Mouse (Mus musculus) bone marrow, adult 2 months (tissue): ENCODE data around the gene Itpr1.

ENCODE experiments used
- CTCF ChIP-seq: fragments of 200-500 bp; IDR thresholded peaks from 2 replicates; pipeline ENCODE4 v1.5.1; 2011; ENCODE audit warnings: low read length, control low read depth; ENCODE audit not compliant: control insufficient read depth, insufficient read depth
- POLR2A ChIP-seq: fragments of 200-500 bp; IDR thresholded peaks from 2 replicates; pipeline ENCODE4 v1.6.1; 2011; ENCODE audit warnings: low read depth, mild to moderate bottlenecking, control low read depth, low read length, borderline replicate concordance; ENCODE audit not compliant: control insufficient read depth

- TF ChIP-seq CTCF (no peak), POLR2A (no peak)
Observed at GRCm38 (mm10) chr6:108214294-108214925, 1.5 kb downstream of the Itpr1 start.
